Mouse (Mus musculus) kidney, adult 2 months (tissue): ENCODE results near the gene Cinp.

Experiments
- CTCF ChIP-seq: fragments of 200-500 bp; conservative IDR thresholded peaks from 2 replicates; pipeline ENCODE4 v1.5.1; 2011; ENCODE audit warnings: low read depth, mild to moderate bottlenecking, control low read depth, low read length, moderate library complexity, mixed read lengths; ENCODE audit not compliant: insufficient read depth, insufficient read length
- POLR2A ChIP-seq: fragments of 200-500 bp; IDR thresholded peaks from one replicate; pipeline ENCODE4 v1.6.1; 2011; ENCODE audit warnings: low read depth, low read length, control low read depth

- TF ChIP-seq CTCF, result no peak
- TF ChIP-seq POLR2A, result no peak
Measured at GRCm38 (mm10) chr12:110861256-110861655, 27.7 kb downstream of the Cinp start.
